11 mouse cellular contexts compared by ENCODE assay signal in the genomic region with DNA sequence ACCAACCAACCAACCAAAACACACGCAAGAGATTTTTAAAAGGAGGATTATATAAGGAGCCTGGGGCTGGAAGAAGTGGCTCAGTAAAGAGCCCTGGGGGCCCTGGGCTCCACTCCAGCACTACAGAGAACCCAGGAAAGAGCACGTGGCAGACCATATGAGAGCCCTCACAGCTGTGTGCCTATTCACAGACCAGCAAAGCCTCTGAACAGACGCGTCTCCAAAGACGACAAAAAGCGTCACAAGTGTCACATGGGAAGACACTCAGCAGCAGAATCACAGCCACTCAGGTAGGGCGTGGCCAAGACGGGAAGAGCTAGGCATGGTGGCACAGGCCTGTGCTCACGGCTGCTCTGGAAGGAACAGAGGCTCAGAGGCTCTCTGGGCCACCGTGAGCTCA. TPM values are rescaled to one million over a fixed set of nuclear protein-coding genes. Genes with fewer than 3 reads are reported as not detected.
DNase-seq lines count a peak whose midpoint lies in the region; ATAC-seq and TF ChIP-seq lines count a peak whose summit lies in the region.
"Had no signal": no experiment of that assay in that cellular context is flagged by ENCODE, and none has a peak within 500 bp of the region (broad histone marks: within the 10 kb centered on the region; RNA-seq: fewer than 3 reads in every experiment).

No protein-coding gene starts in this region.

- peaks cover 9% of the 10 kb centered on the region for H3K36me3 ChIP-seq in lung, embryonic 16.5 days (ENCODE audit: control insufficient read depth, insufficient read depth, low read length)
- peaks cover 11% of the 10 kb centered on the region for H3K36me3 ChIP-seq in forebrain, embryonic 16.5 days (ENCODE audit: control insufficient read depth, insufficient read depth)

- DNase-seq in lung, postnatal 25 days (ENCODE audit: low spot score), result no peak
- DNase-seq in ZHBTc4 (ENCODE audit: low read depth, low spot score), result peak; percentile 70
- no peak for DNase-seq in urinary bladder, adult 2 months (ENCODE audit: low spot score)
- DNase-seq in adrenal gland, adult 18-20 months (ENCODE audit: low spot score in 2 of 2), result no peak
- DNase-seq: gastrocnemius, postnatal 36 days had no signal

- TF ChIP-seq CTCF in olfactory bulb, adult 2 months (IDR thresholded peaks at IDR 0.05; ENCODE audit: insufficient read depth, low read depth, low read length), result no peak

- WGBS in lung, embryonic 16.5 days, result 65% methylated on average over 10 of the region's 10 CpGs
- WGBS in forebrain, embryonic 16.5 days, result 63% methylated on average over 10 of the region's 10 CpGs
- WGBS in olfactory bulb, adult 2 months, result 52% methylated on average over 10 of the region's 10 CpGs

- no peak overlapping the region for H3K4me3 ChIP-seq in lung, embryonic 16.5 days (ENCODE audit: low read length)
- no peak overlapping the region for H3K4me3 ChIP-seq in forebrain, embryonic 16.5 days (replicated peaks; ENCODE audit: low read length)
- H3K4me3 ChIP-seq in olfactory bulb, adult 2 months (ENCODE audit: insufficient read depth, low read depth, low read length), result no peak overlapping the region
- H3K4me3 ChIP-seq: limb, embryonic 12.5 days; megakaryocyte, embryonic 14.5 days had no signal

- H3K27ac ChIP-seq in lung, embryonic 16.5 days (ENCODE audit: low read length), result no peak overlapping the region
- H3K27ac ChIP-seq in forebrain, embryonic 16.5 days (ENCODE audit: low read length), result no peak overlapping the region
- peak overlapping the region; percentile 27; the same call in 1 of the 2 replicates for H3K27ac ChIP-seq in olfactory bulb, adult 2 months (ENCODE audit: insufficient read depth, low read depth, low read length)
- H3K27ac ChIP-seq: limb, embryonic 12.5 days had no signal

- 0 out of 2 replicates have a peak, but pooled peaks have one; percentile 52 for ATAC-seq in lung, embryonic 16.5 days (ENCODE audit: low read depth)
- ATAC-seq in forebrain, embryonic 16.5 days, result peak; percentile 50; the same call in 1 of the 2 replicates
- ATAC-seq in megakaryocyte-erythroid progenitor cell, adult 5-6 weeks (replicated peaks; ENCODE audit: low FRiP score, low TSS enrichment, poor library complexity, severe bottlenecking), result no peak

- TF ChIP-seq POLR2A in olfactory bulb, adult 2 months (IDR thresholded peaks at IDR 0.05; ENCODE audit: insufficient read depth, low read depth, low read length), result no peak

- H3K9ac ChIP-seq in lung, embryonic 16.5 days (ENCODE audit: low read length), result no peak overlapping the region
- no peak overlapping the region for H3K9ac ChIP-seq in forebrain, embryonic 16.5 days (replicated peaks; ENCODE audit: low read depth, low read length)
- H3K9ac ChIP-seq: limb, embryonic 12.5 days had no signal

- H3K4me2 ChIP-seq in lung, embryonic 16.5 days (ENCODE audit: low read depth, low read length), result no peak overlapping the region
- no peak overlapping the region for H3K4me2 ChIP-seq in forebrain, embryonic 16.5 days (ENCODE audit: low read length)
- H3K4me2 ChIP-seq: limb, embryonic 12.5 days had no signal

- no peaks in the 10 kb centered on the region for H3K27me3 ChIP-seq in lung, embryonic 16.5 days (ENCODE audit: control insufficient read depth, insufficient read depth, low read depth, low read length)
- H3K27me3 ChIP-seq in forebrain, embryonic 16.5 days (replicated peaks; ENCODE audit: control insufficient read depth, insufficient read depth, low read length), result no peaks in the 10 kb centered on the region
- H3K27me3 ChIP-seq: limb, embryonic 12.5 days; megakaryocyte, embryonic 14.5 days had no signal

- peaks cover 15% of the 10 kb centered on the region for H3K4me1 ChIP-seq in lung, embryonic 16.5 days (replicated peaks; ENCODE audit: control insufficient read depth, insufficient read depth, low read length)
- peaks cover 17% of the 10 kb centered on the region for H3K4me1 ChIP-seq in forebrain, embryonic 16.5 days (replicated peaks; ENCODE audit: control insufficient read depth, insufficient read depth, low read length)
- H3K4me1 ChIP-seq in olfactory bulb, adult 2 months (ENCODE audit: control insufficient read depth, insufficient read depth, low read length), result peaks cover 22% of the 10 kb centered on the region

- H3K9me3 ChIP-seq in lung, embryonic 16.5 days (ENCODE audit: control insufficient read depth, low read length), result no peaks in the 10 kb centered on the region
- no peaks in the 10 kb centered on the region for H3K9me3 ChIP-seq in forebrain, embryonic 16.5 days (ENCODE audit: control insufficient read depth, low read length)
- H3K9me3 ChIP-seq: limb, embryonic 12.5 days; megakaryocyte, embryonic 14.5 days had no signal

RNA-seq across cellular contexts. Expression of a gene that starts 5.8 kb away (rescaled TPM):
- 36.1 and 37.3 TPM in 2 replicates for polyA plus RNA-seq in lung, embryonic 16.5 days (2015; fragmentation: Nextera tagmentation; extraction: Ambion mirVana)
- polyA plus RNA-seq in forebrain, embryonic 16.5 days (2015; fragmentation: Nextera tagmentation; extraction: Ambion mirVana), result 77.4 and 87.4 TPM in 2 replicates
- polyA plus RNA-seq in olfactory bulb, adult 2 months (2012; ENCODE audit: insufficient read depth, insufficient read length, low replicate concordance, missing spikeins), result 87.6 TPM in 1 of 2 replicates, not detected in the other
- 46.8 and 47.7 TPM in 2 replicates for polyA plus RNA-seq in urinary bladder, adult 2 months (2012; rRNA removed)
- 27.2 and 30.0 TPM in 2 replicates for total RNA-seq in megakaryocyte-erythroid progenitor cell, adult 5-6 weeks (2014; fragmentation: Nextera tagmentation)
- total RNA-seq in megakaryocyte-erythroid progenitor cell, adult 5-6 weeks (2017), result 21.6 and 32.0 TPM in 2 replicates
- total RNA-seq in adrenal gland, adult 18-20 months (2021), result 10 to 100 TPM; 30.9 to 42.1 TPM

RNA-seq across cellular contexts. Expression of a gene that starts 23.5 kb away (rescaled TPM):
- polyA plus RNA-seq in lung, embryonic 16.5 days (2015; fragmentation: Nextera tagmentation; extraction: Ambion mirVana), result 79.3 and 80.6 TPM in 2 replicates
- 65.3 and 75.2 TPM in 2 replicates for polyA plus RNA-seq in forebrain, embryonic 16.5 days (2015; fragmentation: Nextera tagmentation; extraction: Ambion mirVana)
- polyA plus RNA-seq in olfactory bulb, adult 2 months (2012; ENCODE audit: insufficient read depth, insufficient read length, low replicate concordance, missing spikeins), result not detected in 2 replicates
- 21.4 and 29.3 TPM in 2 replicates for polyA plus RNA-seq in urinary bladder, adult 2 months (2012; rRNA removed)
- 79.8 and 89.1 TPM in 2 replicates for total RNA-seq in megakaryocyte-erythroid progenitor cell, adult 5-6 weeks (2014; fragmentation: Nextera tagmentation)
- 39.6 and 49.6 TPM in 2 replicates for total RNA-seq in megakaryocyte-erythroid progenitor cell, adult 5-6 weeks (2017)
- 100 to 1,000 TPM; 106 to 115 TPM for total RNA-seq in adrenal gland, adult 18-20 months (2021)

RNA-seq across cellular contexts. Expression of a gene that starts 31.2 kb away (rescaled TPM):
- polyA plus RNA-seq in lung, embryonic 16.5 days (2015; fragmentation: Nextera tagmentation; extraction: Ambion mirVana), result 5.1 and 6.4 TPM in 2 replicates
- polyA plus RNA-seq in forebrain, embryonic 16.5 days (2015; fragmentation: Nextera tagmentation; extraction: Ambion mirVana), result 2.0 TPM in 2 replicates
- not detected in 2 replicates for polyA plus RNA-seq in olfactory bulb, adult 2 months (2012; ENCODE audit: insufficient read depth, insufficient read length, low replicate concordance, missing spikeins)
- 9.6 and 11.8 TPM in 2 replicates for polyA plus RNA-seq in urinary bladder, adult 2 months (2012; rRNA removed)
- total RNA-seq in megakaryocyte-erythroid progenitor cell, adult 5-6 weeks (2014; fragmentation: Nextera tagmentation), result 17.4 and 20.5 TPM in 2 replicates
- total RNA-seq in megakaryocyte-erythroid progenitor cell, adult 5-6 weeks (2017), result 8.2 and 8.3 TPM in 2 replicates
- total RNA-seq in adrenal gland, adult 18-20 months (2021), result 10 to 100 TPM; 12.9 to 13.1 TPM

RNA-seq across cellular contexts. Expression of a gene that starts 35.1 kb away (rescaled TPM):
- 20.4 and 24.8 TPM in 2 replicates for polyA plus RNA-seq in lung, embryonic 16.5 days (2015; fragmentation: Nextera tagmentation; extraction: Ambion mirVana)
- polyA plus RNA-seq in forebrain, embryonic 16.5 days (2015; fragmentation: Nextera tagmentation; extraction: Ambion mirVana), result 6.6 and 8.7 TPM in 2 replicates
- polyA plus RNA-seq in olfactory bulb, adult 2 months (2012; ENCODE audit: insufficient read depth, insufficient read length, low replicate concordance, missing spikeins), result not detected in 2 replicates
- polyA plus RNA-seq in urinary bladder, adult 2 months (2012; rRNA removed), result 33.1 and 40.7 TPM in 2 replicates
- 8.7 and 12.2 TPM in 2 replicates for total RNA-seq in megakaryocyte-erythroid progenitor cell, adult 5-6 weeks (2014; fragmentation: Nextera tagmentation)
- total RNA-seq in megakaryocyte-erythroid progenitor cell, adult 5-6 weeks (2017), result 2.3 and 6.5 TPM in 2 replicates
- 10 to 100 TPM; 14.6 to 23.5 TPM for total RNA-seq in adrenal gland, adult 18-20 months (2021)

RNA-seq across cellular contexts. Expression of a gene that starts 36.5 kb away (rescaled TPM):
- 74.9 and 87.3 TPM in 2 replicates for polyA plus RNA-seq in lung, embryonic 16.5 days (2015; fragmentation: Nextera tagmentation; extraction: Ambion mirVana)
- polyA plus RNA-seq in forebrain, embryonic 16.5 days (2015; fragmentation: Nextera tagmentation; extraction: Ambion mirVana), result 69.9 and 92.8 TPM in 2 replicates
- not detected in 2 replicates for polyA plus RNA-seq in olfactory bulb, adult 2 months (2012; ENCODE audit: insufficient read depth, insufficient read length, low replicate concordance, missing spikeins)
- 45.1 and 57.1 TPM in 2 replicates for polyA plus RNA-seq in urinary bladder, adult 2 months (2012; rRNA removed)
- total RNA-seq in megakaryocyte-erythroid progenitor cell, adult 5-6 weeks (2014; fragmentation: Nextera tagmentation), result 82.7 and 85.5 TPM in 2 replicates
- 28.1 and 28.8 TPM in 2 replicates for total RNA-seq in megakaryocyte-erythroid progenitor cell, adult 5-6 weeks (2017)
- total RNA-seq in adrenal gland, adult 18-20 months (2021), result 10 to 100 TPM; 17.3 to 20.7 TPM
